Comparison of ENCODE assay signal across 29 mouse cellular contexts in genomic region chr3:36524466-36524865, GRCm38 (mm10). TPM values are rescaled to one million over a fixed set of nuclear protein-coding genes. Genes with fewer than 3 reads are reported as not detected.
DNase-seq lines count a peak whose midpoint lies in the region; ATAC-seq lines count a peak whose summit lies in the region.
"Had no signal": no experiment of that assay in that cellular context is flagged by ENCODE, and none has a peak within 500 bp of the region (broad histone marks: within the 10 kb centered on the region; RNA-seq: fewer than 3 reads in every experiment).

No protein-coding gene starts in this region.

- intact Hi-C loops in heart, postnatal 14 days (cut with DNase I) = no loop called here

- H3K9me3 ChIP-seq in heart, embryonic 12.5 days (replicated peaks) = no peaks in the 10 kb centered on the region; the same call in 1 of the 2 replicates
- H3K9me3 ChIP-seq: embryonic facial prominence, embryonic 12.5 days; embryonic facial prominence, embryonic 15.5 days; heart, embryonic 10.5 days had no signal

- H3K27ac ChIP-seq in heart, embryonic 12.5 days (ENCODE audit: poor library complexity, severe bottlenecking) = no peak overlapping the region
- H3K27ac ChIP-seq: embryonic facial prominence, embryonic 12.5 days; embryonic facial prominence, embryonic 15.5 days; gastrocnemius, adult 2 months; heart, adult 2 months; heart, embryonic 10.5 days; hindbrain, embryonic 14.5 days; hindbrain, postnatal 0 days had no signal

- no peak overlapping the region for H3K9ac ChIP-seq in heart, embryonic 12.5 days
- H3K9ac ChIP-seq: embryonic facial prominence, embryonic 12.5 days; embryonic facial prominence, embryonic 15.5 days; hindbrain, embryonic 14.5 days had no signal

- H3K4me3 ChIP-seq in heart, embryonic 12.5 days = no peak overlapping the region
- H3K4me3 ChIP-seq: embryonic facial prominence, embryonic 12.5 days; embryonic facial prominence, embryonic 15.5 days; gastrocnemius, adult 2 months; heart, adult 2 months; heart, embryonic 10.5 days had no signal

- no peaks in the 10 kb centered on the region for H3K36me3 ChIP-seq in heart, embryonic 12.5 days
- H3K36me3 ChIP-seq: embryonic facial prominence, embryonic 12.5 days; embryonic facial prominence, embryonic 15.5 days; heart, embryonic 10.5 days had no signal

- H3K4me2 ChIP-seq in heart, embryonic 12.5 days = no peak overlapping the region
- H3K4me2 ChIP-seq: embryonic facial prominence, embryonic 12.5 days; embryonic facial prominence, embryonic 15.5 days; hindbrain, embryonic 14.5 days had no signal

- DNase-seq in heart, postnatal 14 days = no peak
- DNase-seq in 3T3-L1 (ENCODE audit: low read depth, low spot score) (peak; percentile 71), NIH3T3 (ENCODE audit: low read depth) (peak; percentile 58)
- no peak for DNase-seq in gastrocnemius, postnatal 4 days (ENCODE audit: low spot score in 2 of 2)
- DNase-seq in thymus, postnatal 36 days = no peak
- DNase-seq: adrenal gland, postnatal 10 days; adrenal gland, postnatal 36 days; cerebellum, adult 11 months; cerebellum, adult 2 months; cerebellum, adult 9-11 months; cerebellum, postnatal 25 days; gastrocnemius, adult 2 months; gastrocnemius, postnatal 14 days; heart, adult 2 months; heart, postnatal 4 days had no signal

- WGBS in heart, embryonic 12.5 days = 40% methylated on average over 3 of the region's 3 CpGs

- peaks cover 29% of the 10 kb centered on the region for H3K27me3 ChIP-seq in heart, embryonic 12.5 days (replicated peaks)

- H3K4me1 ChIP-seq in heart, embryonic 12.5 days (replicated peaks) = peaks cover 14% of the 10 kb centered on the region

- ATAC-seq in heart, embryonic 12.5 days (ENCODE audit: insufficient number of reproducible peaks, low FRiP score) = peak; percentile 29; the same call in 1 of the 2 replicates
- ATAC-seq: forebrain, embryonic 14.5 days; hindbrain, postnatal 0 days; inflammation-experienced regulatory T-cells, adult 6 months; intestine, embryonic 16.5 days; Patski had no signal

RNA-seq across cellular contexts. Expression of gene Gm11549, which starts 2.9 kb away (rescaled TPM):
- polyA plus RNA-seq in heart, embryonic 12.5 days (2016; fragmentation: Nextera tagmentation; extraction: Ambion mirVana) = 0.30 and 0.31 TPM in 2 replicates
- total RNA-seq in heart, postnatal 14 days (2021) = not detected
- total RNA-seq in gastrocnemius, postnatal 4 days (2021) = under 1 TPM in 1 of 2 experiments, not detected in 1; 0.61 TPM
- total RNA-seq: adrenal gland, adult 18-20 months; adrenal gland, postnatal 36 days; common myeloid progenitor, adult 5-6 weeks; ES-E14; gastrocnemius, adult 2 months; heart, adult 2 months had no signal
- polyA plus RNA-seq: gonadal fat pad, adult 2 months; heart, adult 2 months; heart, embryonic 10.5 days; inflammation-experienced regulatory T-cells, adult 6 months; Patski had no signal

RNA-seq across cellular contexts. Expression of gene Exosc9, which starts 27.9 kb away (rescaled TPM):
- 45.0 and 49.5 TPM in 2 replicates for polyA plus RNA-seq in heart, embryonic 12.5 days (2016; fragmentation: Nextera tagmentation; extraction: Ambion mirVana)
- total RNA-seq in heart, postnatal 14 days (2021) = 10 to 100 TPM; 19.6 to 21.5 TPM
- 10 to 100 TPM; 25.8 to 33.7 TPM for total RNA-seq in gastrocnemius, postnatal 4 days (2021)

RNA-seq across cellular contexts. Expression of gene Ccna2, which starts 47.5 kb away (rescaled TPM):
- polyA plus RNA-seq in heart, embryonic 12.5 days (2016; fragmentation: Nextera tagmentation; extraction: Ambion mirVana) = 194 and 199 TPM in 2 replicates
- total RNA-seq in heart, postnatal 14 days (2021) = 10 to 100 TPM in 1 of 2 experiments, 1 to 10 TPM in 1; 7.7 to 13.6 TPM
- 10 to 100 TPM; 35.6 to 41.1 TPM for total RNA-seq in gastrocnemius, postnatal 4 days (2021)

RNA-seq across cellular contexts. Expression of gene 1810062G17Rik, which starts 48.7 kb away (rescaled TPM):
- 1.2 and 1.3 TPM in 2 replicates for polyA plus RNA-seq in heart, embryonic 12.5 days (2016; fragmentation: Nextera tagmentation; extraction: Ambion mirVana)
- total RNA-seq in heart, postnatal 14 days (2021) = under 1 TPM; 0.24 to 0.74 TPM
- 1 to 10 TPM; 1.0 to 1.4 TPM for total RNA-seq in gastrocnemius, postnatal 4 days (2021)
- total RNA-seq: common myeloid progenitor, adult 5-6 weeks; gastrocnemius, adult 2 months; heart, adult 2 months; hindbrain, postnatal 0 days had no signal
- polyA plus RNA-seq: forebrain, embryonic 14.5 days had no signal

RNA-seq across cellular contexts. Expression of gene Anxa5, which starts 48.8 kb away (rescaled TPM):
- 327 and 336 TPM in 2 replicates for polyA plus RNA-seq in heart, embryonic 12.5 days (2016; fragmentation: Nextera tagmentation; extraction: Ambion mirVana)
- 100 to 1,000 TPM; 166 to 168 TPM for total RNA-seq in heart, postnatal 14 days (2021)
- total RNA-seq in gastrocnemius, postnatal 4 days (2021) = 100 to 1,000 TPM; 211 to 234 TPM

Comparison
In these comparisons a context has a peak if more than half of its experiments do, and no peak if none do; other contexts are left out.
1. DNase-seq: peak in 3T3-L1 (single experiment) and NIH3T3 (single experiment); none in heart, postnatal 14 days (0 of 2), gastrocnemius, postnatal 4 days (0 of 2) and thymus, postnatal 36 days (0 of 2).